Mouse (Mus musculus) testis, adult 2 months (tissue): Measurements from ENCODE around the gene Slc8a1. TPM values are rescaled to one million over a fixed set of nuclear protein-coding genes. Genes with fewer than 3 reads are reported as not detected.
A peak's percentile ranks its signal among the peaks of the same experiment; 100 is the strongest.

Experiments used
- H3K27ac ChIP-seq: fragments of 200-500 bp; 2 replicates; pipeline ENCODE4 v1.5.1; 2012; ENCODE audit warnings: low read depth, low read length; ENCODE audit not compliant: control insufficient read depth, insufficient read depth
- H3K27me3 ChIP-seq: fragments of 200-500 bp; 2 replicates; pipeline ENCODE4 v1.6.1; 2012; ENCODE audit warnings: mild to moderate bottlenecking, low read length, moderate library complexity; ENCODE audit not compliant: control insufficient read depth, insufficient read depth
- H3K36me3 ChIP-seq: fragments of 200-500 bp; 2 replicates; pipeline ENCODE4 v1.6.1; 2012; ENCODE audit warnings: mild to moderate bottlenecking, low read length; ENCODE audit not compliant: control insufficient read depth, insufficient read depth
- H3K4me1 ChIP-seq: fragments of 200-500 bp; 2 replicates; pipeline ENCODE4 v1.6.1; 2012; ENCODE audit warnings: low read length; ENCODE audit not compliant: control insufficient read depth, insufficient read depth
- H3K4me3 ChIP-seq: fragments of 200-500 bp; 2 replicates; pipeline ENCODE4 v1.5.1; 2012; ENCODE audit warnings: low read depth, mild to moderate bottlenecking, low read length, moderate library complexity, mixed read lengths; ENCODE audit not compliant: control insufficient read depth
- CTCF ChIP-seq: fragments of 200-500 bp; IDR thresholded peaks from 2 replicates; pipeline ENCODE4 v1.5.1; 2012; ENCODE audit warnings: low read depth, mild to moderate bottlenecking, inconsistent platforms, low read length, moderate library complexity; ENCODE audit not compliant: control insufficient read depth, insufficient read depth, insufficient replicate concordance
- POLR2A ChIP-seq: fragments of 200-500 bp; IDR thresholded peaks from 2 replicates; pipeline ENCODE4 v1.6.1; 2012; ENCODE audit warnings: low read depth, mild to moderate bottlenecking, inconsistent platforms, low read length, moderate library complexity; ENCODE audit not compliant: control insufficient read depth
- polyA plus RNA-seq: library from polyadenylated mRNA; depleted of rRNA; stranded (reverse); fragments of >200 nt; gene quantifications from 2 replicates; pipeline ENCODE4 v1.2.3, GENCODE M21; 2012

Gene Slc8a1
- polyA plus RNA-seq, 1 experiment: 0.72 TPM

DNA sequence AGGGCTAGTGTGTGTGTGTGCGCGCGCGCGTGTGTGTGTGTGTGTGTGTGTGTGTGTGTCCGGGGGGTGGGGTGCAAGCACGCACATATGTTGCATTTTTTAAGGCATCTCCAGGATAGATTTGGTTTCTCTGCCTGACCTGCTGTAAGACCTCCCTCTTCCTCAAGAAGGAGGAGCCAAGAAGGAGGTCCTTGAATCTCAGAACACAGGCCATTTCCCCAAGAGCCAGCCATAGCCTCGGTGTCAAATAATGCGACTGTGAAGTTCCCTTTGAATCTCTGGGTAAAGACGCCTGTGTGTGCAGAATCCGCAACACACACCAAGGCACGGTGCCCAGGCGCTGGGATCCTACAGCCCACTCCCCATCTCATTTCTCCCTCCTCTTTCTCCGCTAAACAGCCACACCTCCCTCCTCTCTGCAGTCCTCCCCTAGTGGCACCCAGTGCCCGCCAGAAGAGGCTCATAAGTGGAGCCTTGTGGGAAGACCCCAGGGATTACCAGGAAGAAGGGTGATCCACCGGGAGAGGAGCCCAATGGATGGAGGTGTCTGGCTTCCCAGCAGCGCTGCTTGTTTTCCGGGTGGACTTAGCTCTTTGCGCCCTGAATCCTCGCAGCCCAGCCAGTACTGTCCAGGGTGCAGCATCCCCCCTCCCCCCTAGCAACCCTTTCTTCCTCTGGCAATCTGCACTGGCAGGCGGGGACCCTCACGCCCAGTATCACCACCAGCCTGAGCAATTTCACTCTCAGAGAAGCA is 68.9 kb downstream of the Slc8a1 start:
- Histone ChIP-seq H3K4me1 (peaks cover 13% of the 10 kb centered on the region), H3K27ac (0 out of 2 replicates have a peak overlapping the region, but pooled peaks have one; percentile 6), H3K4me3 (peak overlapping the region; percentile 74), H3K27me3 (no peaks in the 10 kb centered on the region), H3K36me3 (no peaks in the 10 kb centered on the region)
- TF ChIP-seq CTCF (no peak), POLR2A (no peak)

DNA sequence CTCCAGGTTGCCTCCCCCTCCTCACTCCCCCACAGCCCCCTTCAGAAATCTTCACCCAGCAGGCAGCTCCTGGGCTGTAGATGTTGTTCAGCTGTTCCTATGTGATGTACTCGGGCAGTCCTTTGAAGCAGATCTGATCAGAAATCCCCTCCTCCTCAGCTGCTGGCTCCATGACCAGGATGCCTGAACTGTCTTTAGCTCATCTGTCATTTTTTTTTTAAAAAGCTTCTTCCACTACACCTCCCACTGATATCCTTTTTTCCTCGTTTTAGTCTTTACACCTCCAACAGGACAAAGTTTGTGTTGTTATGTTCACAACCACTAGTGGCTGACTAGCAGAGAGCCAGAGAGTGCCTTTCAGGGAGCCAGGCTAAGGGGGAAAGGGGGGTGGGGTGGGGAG is 69.7 kb downstream of the Slc8a1 start:
- no peaks in the 10 kb centered on the region for H3K27me3 ChIP-seq
- H3K27ac ChIP-seq: no peak overlapping the region
- no peak overlapping the region for H3K4me3 ChIP-seq
- no peak for TF ChIP-seq POLR2A
- TF ChIP-seq CTCF: no peak
- H3K36me3 ChIP-seq: no peaks in the 10 kb centered on the region
- peaks cover 13% of the 10 kb centered on the region for H3K4me1 ChIP-seq

DNA sequence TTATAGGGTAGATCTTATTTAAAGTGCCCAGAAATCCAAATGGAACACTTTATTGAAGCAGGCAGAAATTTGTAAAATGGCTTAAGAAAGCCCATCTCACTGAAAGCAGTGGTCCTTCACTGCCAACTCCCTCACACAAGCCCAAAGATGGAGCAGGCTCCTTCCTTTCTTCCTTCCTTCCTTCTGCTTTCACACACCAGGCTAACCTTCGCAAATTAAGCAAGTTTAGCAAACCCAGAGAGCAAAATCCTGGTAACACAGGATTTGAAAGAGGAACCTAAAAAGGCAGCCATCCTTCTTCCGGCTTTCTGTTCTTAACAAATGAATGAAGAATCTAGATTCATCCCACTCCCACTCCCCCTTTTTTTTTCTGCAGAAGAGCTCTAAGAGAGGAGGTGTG is 70.2 kb downstream of the Slc8a1 start:
- no peak for TF ChIP-seq POLR2A
- no peak for TF ChIP-seq CTCF
- Histone ChIP-seq H3K4me1 (peaks cover 13% of the 10 kb centered on the region), H3K27me3 (no peaks in the 10 kb centered on the region), H3K36me3 (no peaks in the 10 kb centered on the region), H3K27ac (no peak overlapping the region), H3K4me3 (no peak overlapping the region)

DNA sequence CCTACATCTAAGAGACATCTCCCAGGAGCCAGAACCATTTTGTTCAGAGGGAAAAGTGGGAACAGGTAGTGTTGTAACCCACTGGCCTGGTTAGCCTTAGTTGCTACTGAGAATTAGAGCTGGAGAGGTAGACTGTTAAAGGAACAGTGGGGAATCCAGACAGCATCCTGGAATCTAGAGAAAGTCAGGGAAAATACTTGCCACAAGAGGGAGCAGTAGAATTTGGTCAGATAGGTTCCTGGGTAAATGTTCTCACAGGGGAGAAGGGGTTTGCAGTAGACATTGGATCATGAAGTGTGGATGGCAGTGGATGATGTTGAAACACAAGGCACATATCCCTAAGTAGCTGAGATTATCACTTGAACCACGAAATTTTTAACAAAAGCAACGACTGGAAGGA is 71.6 kb downstream of the Slc8a1 start:
- no peaks in the 10 kb centered on the region for H3K27me3 ChIP-seq
- no peaks in the 10 kb centered on the region for H3K36me3 ChIP-seq
- H3K4me3 ChIP-seq: no peak overlapping the region
- peaks cover 13% of the 10 kb centered on the region for H3K4me1 ChIP-seq
- TF ChIP-seq CTCF (no peak), POLR2A (no peak)
- H3K27ac ChIP-seq: no peak overlapping the region

DNA sequence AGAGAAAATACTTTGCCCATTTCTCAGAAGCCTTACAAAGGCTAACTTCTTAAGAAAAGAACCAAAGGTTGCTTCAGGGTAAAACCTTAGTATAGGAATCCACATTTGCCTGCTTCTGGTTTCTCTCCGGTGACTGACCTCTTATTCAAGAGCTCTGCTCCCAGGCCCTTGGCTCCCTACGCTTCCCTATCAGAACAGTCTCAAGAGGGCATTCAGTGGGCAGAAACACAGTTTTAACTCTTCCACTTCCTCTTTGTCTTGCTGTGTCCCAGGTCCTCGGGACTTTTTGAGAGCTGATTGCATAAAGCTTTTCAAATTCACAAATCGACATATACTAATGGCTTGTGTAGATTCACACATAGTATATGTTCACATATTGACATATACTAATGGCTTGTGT is 73.3 kb downstream of the Slc8a1 start:
- Histone ChIP-seq H3K27me3 (no peaks in the 10 kb centered on the region), H3K4me1 (peaks cover 10% of the 10 kb centered on the region), H3K27ac (no peak overlapping the region), H3K4me3 (no peak overlapping the region), H3K36me3 (no peaks in the 10 kb centered on the region)
- TF ChIP-seq POLR2A (no peak), CTCF (no peak)

DNA sequence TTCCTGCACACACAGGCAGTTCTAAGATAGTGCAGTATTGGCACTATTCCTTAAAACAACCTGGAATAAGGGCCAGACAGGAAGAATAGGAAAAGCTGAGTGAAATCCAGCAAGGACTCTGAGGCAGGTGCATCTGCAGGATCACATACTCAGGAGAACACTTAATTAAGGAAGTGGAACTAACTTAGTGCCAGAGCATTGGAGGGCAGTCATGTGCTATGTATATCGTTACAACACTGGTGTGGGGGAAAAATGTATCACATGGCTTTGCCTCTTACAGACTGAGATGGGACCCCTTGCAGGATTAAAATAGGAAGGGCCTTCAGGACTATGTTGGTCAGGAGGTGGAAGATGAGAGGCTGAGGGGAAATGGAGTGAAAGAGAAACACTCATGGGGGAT is 80.3 kb downstream of the Slc8a1 start:
- no peak for TF ChIP-seq CTCF
- no peak for TF ChIP-seq POLR2A

DNA sequence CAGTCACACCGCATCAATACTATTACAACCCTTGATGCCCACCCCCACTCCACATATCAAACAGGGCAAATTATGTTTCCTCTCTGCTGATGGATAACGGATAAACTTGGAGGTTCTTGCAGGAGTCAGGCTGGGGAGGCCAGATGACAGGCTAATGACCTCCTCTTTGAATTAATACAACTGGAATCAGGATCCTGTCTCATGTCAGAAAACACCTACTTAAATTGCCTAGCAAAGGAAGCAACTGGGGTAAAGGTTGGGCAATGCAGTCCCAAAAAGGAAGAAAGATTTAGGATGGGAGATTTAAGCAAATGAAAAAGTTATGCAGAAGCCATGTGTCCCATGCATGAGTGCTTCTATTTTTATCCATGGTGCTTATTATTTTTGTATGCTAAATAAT is 83.6 kb downstream of the Slc8a1 start:
- H3K27ac ChIP-seq: no peak overlapping the region
- no peak overlapping the region for H3K4me3 ChIP-seq
- H3K4me1 ChIP-seq: peaks cover 5% of the 10 kb centered on the region; the same call in 1 of the 2 replicates
- TF ChIP-seq CTCF (no peak), POLR2A (no peak)
- H3K27me3 ChIP-seq: no peaks in the 10 kb centered on the region
- H3K36me3 ChIP-seq: no peaks in the 10 kb centered on the region

More for the DNA sequence above, 80.3 kb downstream of the Slc8a1 start:
- no peak overlapping the region for H3K27ac ChIP-seq
- no peak overlapping the region for H3K4me3 ChIP-seq
- H3K4me1 ChIP-seq: peaks cover 5% of the 10 kb centered on the region; the same call in 1 of the 2 replicates
- H3K27me3 ChIP-seq: no peaks in the 10 kb centered on the region
- no peaks in the 10 kb centered on the region for H3K36me3 ChIP-seq

DNA sequence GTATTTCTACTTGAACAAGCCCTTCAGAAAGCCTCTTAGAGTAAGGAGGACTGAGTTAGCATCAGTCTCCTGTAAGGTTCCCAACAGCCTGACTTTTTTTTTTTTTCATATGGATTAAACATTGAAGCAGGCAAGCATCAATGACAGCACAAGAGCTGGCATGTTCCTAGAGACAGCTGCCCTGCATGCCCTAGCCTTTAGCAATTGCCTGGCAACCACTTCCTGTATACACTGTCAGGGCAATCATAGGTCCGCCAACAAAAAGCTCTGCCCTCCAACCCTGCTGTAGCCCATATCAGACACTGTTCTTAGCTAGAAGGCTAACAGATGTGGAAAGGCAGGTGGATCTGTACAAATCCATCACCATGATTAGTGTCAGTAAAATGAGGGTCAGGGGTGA is 85.2 kb downstream of the Slc8a1 start:
- Histone ChIP-seq H3K4me1 (peaks cover 5% of the 10 kb centered on the region; the same call in 1 of the 2 replicates), H3K36me3 (no peaks in the 10 kb centered on the region), H3K27me3 (no peaks in the 10 kb centered on the region), H3K4me3 (no peak overlapping the region), H3K27ac (no peak overlapping the region)
- TF ChIP-seq POLR2A: no peak
- no peak for TF ChIP-seq CTCF
